Mouse (Mus musculus): ENCODE results near the gene Chic1. TPM values are rescaled to one million over a fixed set of nuclear protein-coding genes. Genes with fewer than 3 reads are reported as not detected.

The Chic1 gene
- total RNA-seq, 2 experiments from 2014 or later = not detected

DNA sequence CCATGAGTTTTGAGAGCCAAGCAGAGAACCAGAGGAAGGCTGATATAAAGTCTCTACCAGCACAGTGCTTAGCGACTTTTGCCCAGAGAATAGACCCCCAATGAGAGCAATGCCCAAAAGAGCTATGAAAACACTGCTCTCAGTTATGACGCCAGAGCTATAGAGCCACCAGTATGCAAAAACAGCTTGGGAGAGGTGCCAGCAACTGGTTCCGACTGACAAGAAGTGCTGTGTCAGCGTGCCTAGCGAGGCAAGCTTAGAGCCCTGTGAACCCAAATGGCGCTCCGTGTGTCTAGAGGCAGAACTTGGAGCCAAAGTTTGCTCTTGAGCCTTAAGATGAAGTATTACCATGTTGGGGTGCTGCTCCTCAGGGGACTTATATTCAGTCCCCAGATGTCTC lies 71.4 kb downstream of the Chic1 start:
- ATAC-seq (replicated peaks; ENCODE audit: poor library complexity, severe bottlenecking) = no peak

DNA sequence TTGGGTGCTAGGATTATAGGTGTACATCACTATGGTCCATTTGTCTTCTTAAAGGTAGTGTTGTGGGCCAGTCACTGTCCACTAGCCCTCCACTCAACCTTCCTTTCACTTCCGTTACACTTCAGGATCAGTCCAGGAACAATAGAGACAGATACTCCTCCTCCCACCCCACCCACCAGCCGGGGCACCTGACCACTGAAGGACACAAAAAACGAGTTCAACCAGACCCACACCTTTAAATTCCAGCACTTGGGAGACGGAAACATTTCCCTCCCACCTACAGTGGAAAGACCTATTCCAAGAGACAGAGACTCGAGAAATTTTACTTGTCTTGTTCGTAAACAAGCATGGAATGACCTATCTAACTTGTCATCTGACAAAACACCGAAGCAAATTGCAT lies 76.0 kb downstream of the Chic1 start:
- no peak for ATAC-seq (replicated peaks; ENCODE audit: poor library complexity, severe bottlenecking)

DNA sequence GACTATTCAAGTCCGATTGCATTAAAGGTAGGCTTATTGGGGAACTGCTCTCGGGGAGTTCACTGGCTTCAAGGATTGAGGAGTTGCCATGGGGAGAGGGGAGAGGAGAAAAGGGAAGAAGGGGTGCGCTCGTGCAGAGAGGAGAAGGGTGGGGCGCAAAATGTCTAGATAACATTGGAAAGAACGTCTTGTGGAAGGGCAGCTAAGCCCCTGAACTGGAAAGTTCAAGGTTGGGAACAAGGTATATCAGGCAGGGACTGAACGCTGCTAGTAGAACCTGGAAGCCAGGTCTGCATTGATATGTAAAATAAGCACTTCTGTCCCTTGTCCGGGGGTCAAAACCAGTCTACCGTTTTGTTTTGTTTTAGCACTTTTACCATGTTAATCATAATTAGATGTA lies 81.7 kb downstream of the Chic1 start:
- no peak for ATAC-seq (replicated peaks; ENCODE audit: poor library complexity, severe bottlenecking)

DNA sequence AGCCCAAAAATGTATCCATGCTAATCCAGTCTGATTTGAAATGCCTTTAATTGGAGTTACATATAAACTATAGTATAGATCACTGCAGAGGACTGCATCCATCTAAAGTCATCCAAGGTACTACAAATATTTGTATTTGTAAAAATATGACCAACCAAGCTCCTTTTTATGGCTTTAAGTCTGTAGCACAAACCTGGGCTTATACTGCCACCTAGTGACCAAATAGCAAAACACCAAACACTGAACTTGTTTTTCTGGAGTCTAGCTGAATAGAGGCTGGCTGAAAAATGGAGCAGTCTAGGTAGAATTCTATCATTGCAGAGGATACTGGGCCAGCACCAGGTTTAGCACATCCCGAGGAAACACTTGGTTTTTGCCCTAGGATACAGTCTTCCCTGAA lies 84.5 kb downstream of the Chic1 start:
- ATAC-seq (replicated peaks; ENCODE audit: poor library complexity, severe bottlenecking) = no peak; the same call in 1 of the 2 replicates

DNA sequence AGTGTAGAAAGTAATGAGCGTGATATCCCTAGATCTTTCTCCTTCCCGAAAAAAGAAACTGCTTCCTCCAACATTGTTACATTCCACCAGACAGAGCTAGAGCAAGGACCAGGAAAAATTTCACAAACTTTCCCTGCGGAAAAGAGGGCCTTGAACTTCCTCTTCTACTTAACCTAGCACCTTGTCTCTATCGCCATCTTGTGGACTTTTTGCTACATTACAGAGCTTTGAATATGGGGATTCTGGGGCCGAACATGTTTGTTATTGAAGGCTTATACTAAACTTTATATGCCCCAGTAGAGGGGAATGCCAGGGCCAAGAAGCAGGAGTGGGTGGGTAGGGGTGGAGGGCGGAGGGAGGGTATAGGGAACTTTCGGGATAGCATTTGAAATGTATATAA lies 87.5 kb downstream of the Chic1 start:
- peak; percentile 69 for ATAC-seq (replicated peaks; ENCODE audit: poor library complexity, severe bottlenecking)

Other genes starting within 250 kb of the Chic1 start
- gene Nap1l2, start 169.8 kb upstream of the Chic1 start, total RNA-seq (2014; fragmentation: Nextera tagmentation) = not detected in 2 replicates
- gene Nap1l2, start 169.8 kb upstream of the Chic1 start, total RNA-seq (2017) = 0.31 TPM in 1 of 2 replicates, not detected in the other
- not detected in 2 replicates for gene Cdx4, start 35.1 kb upstream of the Chic1 start, total RNA-seq (2014; fragmentation: Nextera tagmentation)
- not detected in 2 replicates for gene Cdx4, start 35.1 kb upstream of the Chic1 start, total RNA-seq (2017)
- not detected in 2 replicates for gene Tsx, start 58.0 kb downstream of the Chic1 start, total RNA-seq (2014; fragmentation: Nextera tagmentation)
- gene Tsx, start 58.0 kb downstream of the Chic1 start, total RNA-seq (2017) = not detected in 2 replicates
- gene Gm26992, start 65.5 kb downstream of the Chic1 start, total RNA-seq (2014; fragmentation: Nextera tagmentation) = not detected in 2 replicates
- gene Gm26992, start 65.5 kb downstream of the Chic1 start, total RNA-seq (2017) = not detected in 2 replicates